Mouse (Mus musculus) heart, embryonic 10.5 days (tissue): ENCODE measurements around the gene Tjp1. TPM values are rescaled to one million over a fixed set of nuclear protein-coding genes. Genes with fewer than 3 reads are reported as not detected.

Experiments used
- DNase-seq: peaks from one replicate; pipeline ENCODE4 v3.0.0-alpha.2; 2017; ENCODE audit warnings: low spot score
- H3K27ac ChIP-seq: fragments of 300-500 bp; sonication (generic); 2 replicates; pipeline ENCODE4 v1.5.1; 2016; ENCODE audit warnings: mild to moderate bottlenecking
- H3K27me3 ChIP-seq: fragments of 300-500 bp; sonication (generic); 2 replicates; pipeline ENCODE4 v1.6.1; 2016; ENCODE audit warnings: mild to moderate bottlenecking; ENCODE audit not compliant: poor library complexity, insufficient read depth, severe bottlenecking
- H3K36me3 ChIP-seq: fragments of 300-500 bp; sonication (generic); 2 replicates; pipeline ENCODE4 v1.6.1; 2016; ENCODE audit warnings: mild to moderate bottlenecking, moderate library complexity
- H3K4me1 ChIP-seq: fragments of 300-500 bp; sonication (generic); 2 replicates; pipeline ENCODE4 v1.6.1; 2016; ENCODE audit warnings: mild to moderate bottlenecking
- H3K4me3 ChIP-seq: fragments of 300-500 bp; sonication (generic); 2 replicates; pipeline ENCODE4 v1.5.1; 2016; ENCODE audit warnings: mild to moderate bottlenecking, moderate library complexity
- H3K9me3 ChIP-seq: fragments of 300-500 bp; sonication (generic); 2 replicates; pipeline ENCODE4 v1.6.1; 2016; ENCODE audit warnings: mild to moderate bottlenecking, moderate library complexity
- WGBS: fragments of 180-500 bp; shearing (Covaris S2); methylation state at CpG from one replicate; pipeline ENCODE4 v1.1.7; 2016; 5-methylcytosine and 5-hydroxymethylcytosine counted together
- polyA plus RNA-seq: library from polyadenylated mRNA; unstranded; fragments of >200 nt; fragmentation: Nextera tagmentation; extraction: Ambion mirVana; gene quantifications from 2 replicates; pipeline ENCODE4 v1.2.1, GENCODE M21; 2016

Gene Tjp1
- polyA plus RNA-seq, 1 experiment from 2014 or later = 33.6 TPM

DNA sequence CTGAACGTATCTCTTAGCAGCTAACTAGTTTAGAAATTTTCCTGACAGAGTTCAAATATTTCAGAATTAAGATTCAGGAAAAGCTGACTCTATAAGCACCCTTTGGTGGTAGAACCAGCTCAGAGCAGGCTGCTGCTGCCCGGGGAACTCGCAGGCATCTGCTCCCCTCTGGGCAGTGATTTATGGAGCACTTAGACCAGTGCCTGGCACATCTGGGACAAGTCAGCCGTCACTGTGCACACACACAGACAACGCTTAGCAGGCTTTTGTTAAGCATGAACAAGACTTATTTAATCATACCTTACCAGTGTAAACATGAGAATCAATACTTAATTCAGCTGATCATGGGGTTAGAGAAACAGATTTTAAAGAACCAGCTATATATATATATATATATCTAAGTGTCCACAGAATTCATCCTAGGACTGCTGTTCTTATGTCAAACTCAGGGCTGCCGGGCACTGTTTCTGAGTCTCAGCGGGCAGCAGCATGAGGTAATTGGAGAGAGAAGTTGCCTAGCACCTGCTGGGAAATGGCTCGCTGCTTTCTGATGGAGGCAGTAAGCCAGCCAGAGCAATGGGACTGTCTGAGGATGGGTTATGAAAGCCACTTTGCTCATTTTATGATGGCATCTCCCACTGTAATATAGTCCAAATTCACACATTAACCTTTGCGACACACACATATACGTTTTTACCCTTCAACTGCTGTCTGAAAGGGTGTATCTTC, 14.0 kb downstream of the Tjp1 start:
- 65% methylated on average over 10 of the region's 10 CpGs for WGBS
- Histone ChIP-seq H3K27me3 (peaks cover 5% of the 10 kb centered on the region; the same call in 1 of the 2 replicates), H3K36me3 (no peaks in the 10 kb centered on the region), H3K4me3 (no peak overlapping the region), H3K27ac (no peak overlapping the region), H3K9me3 (no peaks in the 10 kb centered on the region), H3K4me1 (no peaks in the 10 kb centered on the region)
- peak; percentile 63 for DNase-seq

DNA sequence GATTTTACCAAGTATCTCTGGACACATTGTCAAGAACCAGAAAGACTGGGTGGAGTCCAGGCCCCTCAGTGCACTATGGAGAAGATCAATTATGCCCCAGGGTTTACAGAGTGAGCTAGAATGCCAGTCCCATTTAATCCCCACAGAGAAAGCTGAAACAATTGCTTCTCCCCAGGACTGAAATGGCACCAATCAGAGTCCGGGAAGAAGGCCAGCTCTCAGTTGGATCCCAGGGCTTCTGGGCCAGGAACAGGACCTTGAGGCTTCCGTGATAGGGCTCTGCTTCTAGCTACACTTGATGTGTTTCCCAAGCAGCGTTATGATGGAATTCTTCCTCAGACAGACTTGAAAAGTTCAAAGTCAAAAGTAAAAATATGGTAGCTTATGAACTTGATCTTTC, 18.2 kb downstream of the Tjp1 start:
- DNase-seq = no peak
- Histone ChIP-seq H3K27ac (no peak overlapping the region), H3K4me1 (no peaks in the 10 kb centered on the region), H3K27me3 (peaks cover 5% of the 10 kb centered on the region; the same call in 1 of the 2 replicates), H3K9me3 (no peaks in the 10 kb centered on the region), H3K36me3 (no peaks in the 10 kb centered on the region), H3K4me3 (no peak overlapping the region)
- WGBS = 66% methylated on average over 3 of the region's 3 CpGs

DNA sequence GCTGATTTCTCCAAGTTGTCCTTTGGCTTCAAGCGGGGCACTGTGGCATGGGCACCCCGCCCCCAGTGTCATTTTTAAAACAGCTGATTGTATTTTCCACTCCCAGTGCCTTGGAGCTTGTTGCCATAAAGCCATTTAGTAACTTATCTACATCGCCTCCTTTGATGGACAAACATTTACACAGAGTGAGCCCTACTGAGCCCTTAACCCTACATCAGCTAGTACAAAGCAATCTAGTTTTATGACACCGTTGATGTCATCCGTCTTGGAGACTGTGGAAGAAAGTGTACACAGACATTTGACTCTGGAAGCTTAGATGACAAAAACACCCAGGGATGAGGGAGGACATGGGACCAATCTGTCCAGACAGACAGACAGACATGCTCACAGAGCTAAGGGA, 20.2 kb downstream of the Tjp1 start:
- no peak overlapping the region for H3K4me3 ChIP-seq
- no peaks in the 10 kb centered on the region for H3K36me3 ChIP-seq
- 0 out of 2 replicates have a peak, but pooled peaks cover 2% of the 10 kb centered on the region for H3K4me1 ChIP-seq
- no peak overlapping the region for H3K27ac ChIP-seq
- WGBS = 79% methylated on average over 5 of the region's 5 CpGs
- no peaks in the 10 kb centered on the region for H3K9me3 ChIP-seq
- no peaks in the 10 kb centered on the region for H3K27me3 ChIP-seq
- no peak for DNase-seq

DNA sequence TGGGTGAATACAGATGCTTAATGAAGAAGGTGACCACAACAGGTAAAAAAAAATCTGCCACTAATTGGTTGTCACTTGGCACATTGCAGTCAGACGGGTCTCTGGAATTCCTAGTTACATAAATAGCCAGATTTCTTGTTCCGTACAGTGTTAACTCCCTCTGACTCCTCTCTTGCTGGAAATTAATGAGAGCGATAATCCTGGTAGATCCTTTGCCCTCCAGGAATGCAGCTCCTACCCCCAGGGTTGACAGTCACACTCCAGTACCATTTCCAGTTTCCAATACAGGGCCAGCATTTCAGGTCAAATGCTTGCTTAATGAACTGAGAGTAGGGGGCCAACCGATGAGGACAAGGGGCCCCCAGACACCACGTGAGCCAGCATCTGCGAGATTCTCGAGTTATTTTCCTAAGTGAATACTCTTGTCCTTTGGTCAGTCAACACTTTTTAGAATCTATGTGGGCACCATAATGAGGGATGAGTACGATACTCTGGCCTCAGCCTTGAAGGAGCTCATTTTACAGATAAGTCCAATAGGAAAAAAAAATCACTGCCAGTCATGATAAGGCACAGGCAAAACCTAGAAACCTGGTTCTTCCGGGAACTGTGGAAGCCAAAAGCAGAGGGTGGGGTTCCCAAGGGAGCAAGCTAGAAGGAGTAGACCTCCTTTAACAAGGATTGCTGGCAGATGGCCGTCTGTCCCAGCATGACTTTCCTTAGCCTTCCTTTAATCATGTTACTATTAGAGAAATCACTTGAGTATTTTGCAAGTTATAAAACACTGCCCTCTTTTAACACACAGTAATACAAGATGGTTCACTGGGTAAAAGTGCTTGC, 24.9 kb downstream of the Tjp1 start:
- Histone ChIP-seq H3K27ac (no peak overlapping the region), H3K4me1 (peaks cover 15% of the 10 kb centered on the region; the same call in 1 of the 2 replicates), H3K4me3 (no peak overlapping the region), H3K36me3 (no peaks in the 10 kb centered on the region), H3K27me3 (no peaks in the 10 kb centered on the region), H3K9me3 (no peaks in the 10 kb centered on the region)
- DNase-seq = no peak
- WGBS = 62% methylated on average over 10 of the region's 10 CpGs

DNA sequence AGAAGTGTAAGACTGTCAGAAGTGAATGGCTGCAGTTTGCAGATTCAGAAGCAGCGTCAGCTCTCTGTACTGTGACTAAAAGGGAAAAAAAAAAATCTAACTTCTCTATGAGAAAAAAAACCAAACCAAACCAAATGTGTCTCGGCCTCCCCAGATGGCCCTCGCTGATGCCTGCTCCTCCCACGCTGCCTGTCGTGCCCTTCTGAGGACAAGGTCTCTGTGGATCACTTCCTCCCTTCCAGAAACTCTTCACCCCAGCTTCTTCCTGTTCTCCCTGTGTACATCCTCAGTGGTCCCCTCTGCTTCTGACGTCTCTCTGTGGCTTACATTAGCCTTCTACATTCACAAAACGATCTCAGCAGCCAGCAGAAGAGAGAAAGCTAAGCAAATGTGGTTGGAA, 26.8 kb downstream of the Tjp1 start:
- WGBS = 66% methylated on average over 7 of the region's 7 CpGs
- DNase-seq = no peak
- peaks cover 22% of the 10 kb centered on the region for H3K4me1 ChIP-seq
- H3K27ac ChIP-seq = no peak overlapping the region
- no peaks in the 10 kb centered on the region for H3K36me3 ChIP-seq
- H3K4me3 ChIP-seq = no peak overlapping the region
- no peaks in the 10 kb centered on the region for H3K27me3 ChIP-seq
- H3K9me3 ChIP-seq = no peaks in the 10 kb centered on the region

DNA sequence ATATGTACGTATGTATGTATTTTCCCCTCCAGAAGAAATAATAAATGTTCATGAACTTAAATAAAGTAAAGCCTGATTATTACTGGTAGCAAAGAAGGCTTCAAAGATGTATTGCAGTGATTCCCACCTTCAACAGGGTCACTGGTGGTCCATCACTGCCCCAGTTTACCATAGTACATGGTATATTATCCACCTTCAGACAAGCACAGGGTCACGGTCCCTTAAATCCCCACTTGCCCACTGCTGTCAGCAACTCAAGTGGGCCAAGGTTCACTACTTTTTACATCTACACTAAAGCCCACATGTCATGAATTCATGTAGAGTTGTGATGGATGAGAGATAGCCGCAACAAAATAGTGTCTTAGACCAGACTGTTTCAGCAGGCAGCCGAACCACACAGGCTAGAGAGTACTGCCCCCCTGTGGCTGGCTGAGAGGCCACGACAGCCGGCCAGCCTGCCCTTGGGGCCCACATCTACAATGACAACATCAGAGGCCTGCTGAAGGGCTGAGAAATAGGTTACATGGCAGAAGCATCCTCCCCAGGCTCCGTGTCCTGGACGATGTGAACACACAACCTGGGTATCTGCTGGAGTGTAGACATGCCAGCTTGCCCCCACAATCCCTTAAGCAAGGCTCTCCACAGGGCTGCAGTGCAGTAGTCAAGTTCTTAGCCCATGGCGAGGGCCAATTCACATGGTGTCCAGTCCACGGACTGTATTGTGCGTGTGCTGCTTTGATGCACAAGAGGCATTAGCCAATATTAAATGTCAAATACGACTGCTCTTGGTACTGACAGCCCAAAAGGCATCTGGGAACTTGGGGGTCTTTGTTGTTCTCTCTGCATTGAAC, 29.6 kb downstream of the Tjp1 start:
- no peaks in the 10 kb centered on the region for H3K27me3 ChIP-seq
- no peaks in the 10 kb centered on the region for H3K36me3 ChIP-seq
- H3K27ac ChIP-seq = no peak overlapping the region
- no peaks in the 10 kb centered on the region for H3K9me3 ChIP-seq
- peaks cover 22% of the 10 kb centered on the region for H3K4me1 ChIP-seq
- peak; percentile 80 for DNase-seq
- no peak overlapping the region for H3K4me3 ChIP-seq
- 49% methylated on average over 12 of the region's 12 CpGs for WGBS

DNA sequence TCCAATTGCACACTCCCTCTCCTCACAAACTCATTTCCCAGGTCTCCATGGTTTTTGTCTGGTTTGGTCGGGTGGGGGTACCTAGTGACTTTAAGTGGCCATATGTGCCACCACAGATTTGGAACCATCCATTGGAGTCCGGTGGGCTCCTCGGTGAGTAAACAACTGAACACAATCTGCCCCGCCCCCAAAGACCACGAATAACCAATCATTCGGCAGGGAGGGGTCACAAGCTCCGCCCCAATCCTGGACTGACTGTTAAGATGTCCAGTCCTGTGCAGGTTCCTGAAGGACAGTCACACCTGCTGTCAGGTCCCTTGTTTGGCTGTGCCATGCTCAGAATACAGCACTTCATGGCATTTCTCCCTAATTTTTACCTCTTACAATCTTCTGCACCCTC, 37.1 kb downstream of the Tjp1 start:
- Histone ChIP-seq H3K27ac (no peak overlapping the region), H3K4me3 (no peak overlapping the region), H3K4me1 (peaks cover 8% of the 10 kb centered on the region), H3K27me3 (no peaks in the 10 kb centered on the region), H3K9me3 (no peaks in the 10 kb centered on the region), H3K36me3 (no peaks in the 10 kb centered on the region)
- 80% methylated on average over 7 of the region's 7 CpGs for WGBS
- no peak for DNase-seq

DNA sequence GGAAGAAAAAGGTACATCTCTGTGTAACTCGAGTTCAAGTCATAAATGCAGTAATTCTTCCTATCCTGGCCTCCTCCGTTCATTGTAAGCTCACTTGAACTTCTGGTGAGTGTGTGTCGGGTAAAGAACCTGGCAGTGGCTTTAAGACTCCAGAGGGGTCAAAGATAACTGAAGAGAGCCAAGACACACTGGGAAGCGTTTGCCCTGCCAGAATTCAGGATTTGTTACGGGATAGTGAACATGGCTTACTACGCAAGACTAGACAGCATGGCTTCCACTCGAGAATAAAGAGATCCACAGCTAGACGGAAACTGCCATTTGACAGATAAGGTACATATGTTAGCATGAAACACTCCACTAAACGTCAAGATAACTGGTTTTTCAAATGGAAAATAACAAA, 37.8 kb downstream of the Tjp1 start:
- Histone ChIP-seq H3K4me3 (no peak overlapping the region), H3K27ac (no peak overlapping the region), H3K27me3 (no peaks in the 10 kb centered on the region), H3K9me3 (no peaks in the 10 kb centered on the region), H3K4me1 (peaks cover 8% of the 10 kb centered on the region), H3K36me3 (no peaks in the 10 kb centered on the region)
- WGBS = 73% methylated on average over 9 of the region's 9 CpGs
- no peak for DNase-seq

DNA sequence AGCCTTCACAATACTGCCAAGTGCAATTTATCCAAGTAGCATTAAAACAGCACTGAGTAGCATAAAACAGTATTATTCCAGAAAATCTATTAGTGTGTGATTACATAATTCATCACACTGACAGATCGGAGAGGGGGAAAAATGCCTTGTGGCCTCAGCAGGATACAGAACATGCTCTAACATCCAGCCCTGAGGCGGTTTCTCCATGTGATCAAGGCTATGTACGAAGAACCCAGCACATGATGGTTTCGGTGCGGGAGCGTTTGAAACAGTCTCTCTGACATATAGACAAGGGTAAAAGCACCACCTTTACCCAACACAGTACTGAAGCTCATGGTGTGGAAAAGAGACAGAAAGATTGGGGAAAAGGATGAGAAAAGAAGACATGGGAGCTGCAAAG, 38.4 kb downstream of the Tjp1 start:
- Histone ChIP-seq H3K4me1 (peaks cover 12% of the 10 kb centered on the region), H3K9me3 (no peaks in the 10 kb centered on the region), H3K27ac (no peak overlapping the region), H3K4me3 (no peak overlapping the region), H3K27me3 (no peaks in the 10 kb centered on the region), H3K36me3 (no peaks in the 10 kb centered on the region)
- no peak for DNase-seq
- 94% methylated on average over 6 of the region's 6 CpGs for WGBS

DNA sequence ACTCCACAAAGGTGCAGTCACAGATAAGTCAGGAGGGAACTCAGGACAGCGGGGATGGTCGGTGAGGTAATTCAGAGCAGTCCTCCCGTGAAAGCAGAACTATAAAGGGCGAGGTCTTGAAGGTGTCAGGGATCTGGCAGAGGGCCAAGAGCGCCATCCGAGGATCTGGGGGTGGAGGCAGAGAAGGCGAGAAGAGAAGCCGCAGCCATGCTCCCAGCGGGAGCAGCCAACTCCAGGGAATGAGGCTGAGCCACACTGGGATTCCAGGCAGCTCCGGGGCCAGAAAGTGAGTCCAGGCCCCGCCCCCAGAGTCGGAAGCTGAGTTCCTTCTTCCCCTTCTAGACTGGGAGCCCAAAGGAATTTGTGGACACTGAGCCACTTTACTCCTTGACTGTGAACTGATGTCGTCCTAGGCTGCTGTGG, 41.3 kb downstream of the Tjp1 start:
- Histone ChIP-seq H3K36me3 (no peaks in the 10 kb centered on the region), H3K4me3 (peak overlapping the region; percentile 48), H3K9me3 (no peaks in the 10 kb centered on the region), H3K27me3 (no peaks in the 10 kb centered on the region), H3K27ac (peak overlapping the region; percentile 67), H3K4me1 (peaks cover 37% of the 10 kb centered on the region)
- 3% methylated on average over 13 of the region's 13 CpGs for WGBS
- peak; percentile 84 for DNase-seq

DNA sequence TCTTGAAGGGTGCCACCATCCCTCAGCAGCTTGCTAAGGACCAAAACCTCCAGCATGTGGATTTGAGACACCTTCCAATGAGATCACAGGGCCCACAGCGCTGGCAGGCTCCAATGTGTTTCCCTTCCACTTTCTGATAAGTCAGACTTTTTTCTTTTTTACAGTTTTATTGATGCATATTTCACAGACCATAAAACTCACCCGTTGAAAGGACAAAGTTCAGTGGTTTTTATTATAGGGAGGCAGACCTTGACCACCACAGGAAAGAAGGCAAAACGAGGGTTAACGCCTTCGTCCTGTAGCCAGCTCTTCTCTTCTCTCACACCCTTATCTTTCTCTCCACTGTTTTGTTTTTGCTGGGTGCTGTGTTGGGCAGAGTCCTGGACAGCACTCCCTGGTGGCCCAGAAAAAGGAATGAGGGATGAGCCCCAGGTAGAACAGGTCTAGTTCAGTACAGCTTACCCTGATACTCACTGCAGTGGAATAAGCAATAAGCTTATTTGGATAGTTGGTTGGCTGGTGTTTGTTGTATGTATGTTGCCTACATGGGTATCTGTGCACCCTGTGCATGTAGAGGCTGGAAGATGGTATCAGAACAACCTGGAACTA, 43.3 kb downstream of the Tjp1 start:
- no peak for DNase-seq
- no peaks in the 10 kb centered on the region for H3K9me3 ChIP-seq
- 45% methylated on average over 5 of the region's 5 CpGs for WGBS
- H3K27me3 ChIP-seq = no peaks in the 10 kb centered on the region
- no peaks in the 10 kb centered on the region for H3K36me3 ChIP-seq
- H3K4me3 ChIP-seq = no peak overlapping the region
- no peak overlapping the region for H3K27ac ChIP-seq
- peaks cover 37% of the 10 kb centered on the region for H3K4me1 ChIP-seq

DNA sequence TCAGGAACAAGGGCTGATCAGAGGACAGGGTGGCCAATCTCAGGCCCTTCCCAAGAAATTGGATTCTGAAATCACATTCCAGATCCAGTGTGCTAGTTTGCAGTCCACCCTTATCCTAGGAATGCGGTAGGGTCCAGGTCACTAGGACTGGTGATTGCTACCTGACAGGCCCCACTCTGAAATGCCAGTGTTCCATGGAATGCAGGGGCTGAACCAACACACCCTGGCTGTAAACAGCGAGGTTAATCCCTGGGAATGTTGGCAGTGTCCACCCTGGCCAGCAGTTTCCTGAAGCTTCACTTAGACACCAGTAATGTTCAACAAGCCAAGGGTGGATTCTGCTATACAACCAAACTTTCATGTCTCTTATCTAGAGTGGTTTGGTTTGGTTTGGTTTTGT, 45.4 kb downstream of the Tjp1 start:
- DNase-seq = no peak
- Histone ChIP-seq H3K36me3 (no peaks in the 10 kb centered on the region), H3K9me3 (no peaks in the 10 kb centered on the region), H3K4me3 (no peak overlapping the region), H3K27me3 (no peaks in the 10 kb centered on the region), H3K4me1 (peaks cover 37% of the 10 kb centered on the region), H3K27ac (no peak overlapping the region)
- 31% methylated on average over 2 of the region's 2 CpGs for WGBS
